Mouse (Mus musculus): Measurements from ENCODE around the gene BC030867. TPM values are rescaled to one million over a fixed set of nuclear protein-coding genes. Genes with fewer than 3 reads are reported as not detected.

BC030867 gene
- polyA plus RNA-seq (2015; fragmentation: Nextera tagmentation; extraction: Ambion mirVana), result 13.6 and 16.0 TPM in 2 replicates

- Histone ChIP-seq H3K4me1 (peaks cover 34% of the 10 kb centered on the region), H3K4me3 (replicated peaks) (peak within 1 kb of the TSS; percentile 71), H3K36me3 (no peaks in the 10 kb centered on the region), H3K27me3 (no peaks in the 10 kb centered on the region), H3K27ac (replicated peaks) (peak within 1 kb of the TSS; percentile 51; the same call in 1 of the 2 replicates), H3K4me2 (replicated peaks) (peak within 1 kb of the TSS; percentile 98), H3K9me3 (replicated peaks) (no peaks in the 10 kb centered on the region), H3K9ac (peak within 1 kb of the TSS; percentile 63)
- 0% methylated on average over 41 of the region's 41 CpGs for WGBS
- ATAC-seq (ENCODE audit: insufficient number of reproducible peaks, low FRiP score, low TSS enrichment, low read depth), result 0 out of 2 replicates have a peak, but pooled peaks have one; percentile 29
Measured at GRCm38 (mm10) chr11:102248630-102249230, at the start of gene BC030867. BC030867 (plus strand) TSS chr11:102248882.

- H3K4me2 ChIP-seq (replicated peaks), result no peak overlapping the region
- peaks cover 95% of the 10 kb centered on the region for H3K36me3 ChIP-seq
- H3K27ac ChIP-seq (replicated peaks), result no peak overlapping the region
- WGBS, result 63% methylated on average over 9 of the region's 9 CpGs
- H3K4me3 ChIP-seq (replicated peaks), result no peak overlapping the region
- H3K27me3 ChIP-seq, result no peaks in the 10 kb centered on the region
- no peaks in the 10 kb centered on the region for H3K9me3 ChIP-seq (replicated peaks)
- ATAC-seq (ENCODE audit: insufficient number of reproducible peaks, low FRiP score, low TSS enrichment, low read depth), result no peak
- 0 out of 2 replicates have a peak, but pooled peaks cover 10% of the 10 kb centered on the region for H3K4me1 ChIP-seq
- no peak overlapping the region for H3K9ac ChIP-seq
Measured at GRCm38 (mm10) chr11:102199856-102200255, 48.8 kb upstream of the BC030867 start.

- WGBS, result 69% methylated on average over 12 of the region's 12 CpGs
- H3K4me2 ChIP-seq (replicated peaks), result no peak overlapping the region
- peaks cover 15% of the 10 kb centered on the region for H3K4me1 ChIP-seq
- no peak for ATAC-seq (ENCODE audit: insufficient number of reproducible peaks, low FRiP score, low TSS enrichment, low read depth)
- no peaks in the 10 kb centered on the region for H3K27me3 ChIP-seq
- no peak overlapping the region for H3K9ac ChIP-seq
- no peak overlapping the region for H3K4me3 ChIP-seq (replicated peaks)
- peaks cover 95% of the 10 kb centered on the region for H3K36me3 ChIP-seq
- H3K27ac ChIP-seq (replicated peaks), result no peak overlapping the region
- no peaks in the 10 kb centered on the region for H3K9me3 ChIP-seq (replicated peaks)
Measured at GRCm38 (mm10) chr11:102201408-102201821, 47.3 kb upstream of the BC030867 start.

GRCm38 (mm10) chr11:102206481-102206880 is 42.2 kb upstream of the BC030867 start:
- Histone ChIP-seq H3K4me3 (replicated peaks) (no peak overlapping the region), H3K27ac (replicated peaks) (0 out of 2 replicates have a peak overlapping the region, but pooled peaks have one; percentile 4), H3K36me3 (peaks cover 50% of the 10 kb centered on the region), H3K27me3 (no peaks in the 10 kb centered on the region), H3K4me1 (peaks cover 60% of the 10 kb centered on the region), H3K9me3 (replicated peaks) (no peaks in the 10 kb centered on the region), H3K4me2 (replicated peaks) (no peak overlapping the region), H3K9ac (no peak overlapping the region)
- ATAC-seq (ENCODE audit: insufficient number of reproducible peaks, low FRiP score, low TSS enrichment, low read depth), result no peak
- WGBS, result 57% methylated on average over 30 of the region's 30 CpGs

GRCm38 (mm10) chr11:102207825-102208777 is 40.6 kb upstream of the BC030867 start:
- Histone ChIP-seq H3K9ac (no peak overlapping the region), H3K4me1 (peaks cover 68% of the 10 kb centered on the region), H3K27ac (replicated peaks) (peak overlapping the region; percentile 72), H3K9me3 (replicated peaks) (no peaks in the 10 kb centered on the region), H3K27me3 (no peaks in the 10 kb centered on the region), H3K4me2 (replicated peaks) (0 out of 2 replicates have a peak overlapping the region, but pooled peaks have one; percentile 1), H3K36me3 (peaks cover 37% of the 10 kb centered on the region), H3K4me3 (replicated peaks) (no peak overlapping the region)
- ATAC-seq (ENCODE audit: insufficient number of reproducible peaks, low FRiP score, low TSS enrichment, low read depth), result 0 out of 2 replicates have a peak, but pooled peaks have one; percentile 36
- 37% methylated on average over 11 of the region's 11 CpGs for WGBS

GRCm38 (mm10) chr11:102208846-102209245 is 39.8 kb upstream of the BC030867 start:
- whole genome bisulfite sequencing, result 17% methylated on average over 4 of the region's 4 CpGs
- no peak overlapping the region for H3K4me2 ChIP-seq (replicated peaks)
- H3K36me3 ChIP-seq, result peaks cover 31% of the 10 kb centered on the region
- ATAC-seq (ENCODE audit: insufficient number of reproducible peaks, low FRiP score, low TSS enrichment, low read depth), result peak; percentile 45; the same call in 1 of the 2 replicates
- H3K27ac ChIP-seq (replicated peaks), result peak overlapping the region; percentile 72
- no peaks in the 10 kb centered on the region for H3K9me3 ChIP-seq (replicated peaks)
- no peak overlapping the region for H3K4me3 ChIP-seq (replicated peaks)
- no peak overlapping the region for H3K9ac ChIP-seq
- H3K27me3 ChIP-seq, result no peaks in the 10 kb centered on the region
- H3K4me1 ChIP-seq, result peaks cover 74% of the 10 kb centered on the region

- no peak for ATAC-seq (ENCODE audit: insufficient number of reproducible peaks, low FRiP score, low TSS enrichment, low read depth)
- Histone ChIP-seq H3K27ac (replicated peaks) (no peak overlapping the region; the same call in 1 of the 2 replicates), H3K9me3 (replicated peaks) (no peaks in the 10 kb centered on the region), H3K4me3 (replicated peaks) (no peak overlapping the region), H3K9ac (no peak overlapping the region), H3K27me3 (no peaks in the 10 kb centered on the region), H3K36me3 (peaks cover 22% of the 10 kb centered on the region), H3K4me1 (peaks cover 83% of the 10 kb centered on the region), H3K4me2 (replicated peaks) (no peak overlapping the region)
- 52% methylated on average over 2 of the region's 2 CpGs for WGBS
Measured at GRCm38 (mm10) chr11:102209742-102210141, 38.9 kb upstream of the BC030867 start.

GRCm38 (mm10) chr11:102210185-102210584 is 38.5 kb upstream of the BC030867 start:
- H3K27ac ChIP-seq (replicated peaks), result no peak overlapping the region
- H3K4me3 ChIP-seq (replicated peaks), result no peak overlapping the region
- ATAC-seq (ENCODE audit: insufficient number of reproducible peaks, low FRiP score, low TSS enrichment, low read depth), result no peak
- no peaks in the 10 kb centered on the region for H3K27me3 ChIP-seq
- no peak overlapping the region for H3K9ac ChIP-seq
- H3K4me2 ChIP-seq (replicated peaks), result no peak overlapping the region
- peaks cover 87% of the 10 kb centered on the region for H3K4me1 ChIP-seq
- peaks cover 17% of the 10 kb centered on the region for H3K36me3 ChIP-seq
- 64% methylated on average over 3 of the region's 3 CpGs for WGBS
- no peaks in the 10 kb centered on the region for H3K9me3 ChIP-seq (replicated peaks)

GRCm38 (mm10) chr11:102211011-102211410 is 37.7 kb upstream of the BC030867 start:
- H3K4me3 ChIP-seq (replicated peaks), result no peak overlapping the region
- peak overlapping the region; percentile 71 for H3K27ac ChIP-seq (replicated peaks)
- H3K9me3 ChIP-seq (replicated peaks), result no peaks in the 10 kb centered on the region
- peaks cover 95% of the 10 kb centered on the region for H3K4me1 ChIP-seq
- H3K4me2 ChIP-seq (replicated peaks), result no peak overlapping the region
- H3K27me3 ChIP-seq, result no peaks in the 10 kb centered on the region
- peaks cover 9% of the 10 kb centered on the region for H3K36me3 ChIP-seq
- 43% methylated on average over 5 of the region's 5 CpGs for WGBS
- ATAC-seq (ENCODE audit: insufficient number of reproducible peaks, low FRiP score, low TSS enrichment, low read depth), result no peak
- no peak overlapping the region for H3K9ac ChIP-seq

GRCm38 (mm10) chr11:102211936-102212341 is 36.7 kb upstream of the BC030867 start:
- WGBS, result 33% methylated on average over 18 of the region's 18 CpGs
- Histone ChIP-seq H3K27ac (replicated peaks) (peak overlapping the region; percentile 71), H3K9ac (no peak overlapping the region), H3K4me2 (replicated peaks) (no peak overlapping the region), H3K9me3 (replicated peaks) (no peaks in the 10 kb centered on the region), H3K27me3 (no peaks in the 10 kb centered on the region), H3K4me1 (peaks cover 95% of the 10 kb centered on the region), H3K4me3 (replicated peaks) (no peak overlapping the region), H3K36me3 (no peaks in the 10 kb centered on the region)
- ATAC-seq (ENCODE audit: insufficient number of reproducible peaks, low FRiP score, low TSS enrichment, low read depth), result 0 out of 2 replicates have a peak, but pooled peaks have one; percentile 12

Measured in embryonic facial prominence, embryonic 15.5 days (tissue).